Mouse (Mus musculus) left cerebral cortex, postnatal 4 days (tissue): ENCODE results near the gene Hivep1. TPM values are rescaled to one million over a fixed set of nuclear protein-coding genes. Genes with fewer than 3 reads are reported as not detected.
A peak's percentile ranks its signal among the peaks of the same experiment; 100 is the strongest.

Experiments used
- DNase-seq: peaks from one replicate; pipeline ENCODE4 v3.0.0-alpha.2; 2022
- intact Hi-C: fragments of 180-260 bp; cut with DNase I; formaldehyde crosslinking; loops from one replicate; pipeline ENCODE4 v1.15.1; 2025
- total RNA-seq, 2 experiments: library from RNA; stranded (reverse); gene quantifications; 2 replicates each; pipeline ENCODE4 v1.2.3; 2021

The Hivep1 gene
- total RNA-seq, 2 experiments from 2014 or later, result 84.3 to 84.9 TPM

DNA sequence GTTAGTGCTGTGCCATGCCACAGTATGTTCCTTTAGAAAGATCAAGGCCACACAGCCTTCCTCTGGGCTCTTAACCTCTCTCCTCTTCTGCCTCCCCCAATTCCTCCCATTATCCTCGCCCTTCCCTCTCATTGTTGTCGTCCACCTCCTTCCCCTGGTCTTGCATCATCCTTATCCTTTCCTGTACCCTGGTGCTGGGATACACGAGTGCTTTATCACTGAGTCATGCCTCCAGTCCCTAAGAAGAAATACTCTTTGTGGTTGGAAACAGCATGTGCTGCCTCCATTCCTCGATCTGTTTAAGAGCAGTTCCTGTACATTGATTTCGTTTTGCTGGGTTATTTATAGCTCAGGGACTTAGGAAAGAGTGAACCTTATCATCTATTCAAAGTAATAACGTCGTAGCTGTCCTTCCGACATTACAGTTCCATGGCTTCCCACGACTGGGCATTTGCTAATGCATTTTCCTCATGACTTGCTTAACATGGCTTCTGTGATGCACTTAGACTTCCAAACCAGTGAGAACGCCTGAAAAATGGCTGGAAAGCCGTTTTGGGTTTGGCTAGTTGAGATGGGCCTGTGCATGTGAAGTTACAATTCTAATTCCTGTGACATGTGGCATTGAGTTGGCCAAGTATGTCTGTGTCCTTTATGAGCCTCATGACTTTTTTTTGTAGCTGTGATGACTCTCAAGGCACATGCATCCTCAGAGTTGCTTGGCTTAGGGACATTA lies 56.8 kb downstream of the Hivep1 start:
- no peak for DNase-seq
- intact Hi-C loops, result no loop called here

DNA sequence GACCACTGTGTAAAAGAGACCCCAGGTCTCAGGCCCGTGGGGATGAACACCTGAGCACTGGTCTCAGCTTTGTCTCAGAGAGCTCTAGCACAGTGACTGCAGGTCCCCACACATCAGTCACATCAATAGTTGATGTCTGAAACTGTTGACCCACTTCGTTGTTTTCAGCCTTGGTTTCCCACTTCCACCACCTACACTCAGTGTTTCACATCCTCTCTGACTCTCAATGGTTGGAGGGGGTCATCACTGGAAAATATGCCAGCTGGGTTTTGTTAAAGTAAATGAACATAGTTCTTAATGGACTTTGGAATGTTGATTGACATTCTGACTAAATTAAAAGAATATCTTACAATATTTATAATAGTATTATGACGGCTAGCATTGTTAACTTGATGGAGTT lies 58.6 kb downstream of the Hivep1 start:
- DNase-seq, result no peak
- intact Hi-C loops, result no loop called here

DNA sequence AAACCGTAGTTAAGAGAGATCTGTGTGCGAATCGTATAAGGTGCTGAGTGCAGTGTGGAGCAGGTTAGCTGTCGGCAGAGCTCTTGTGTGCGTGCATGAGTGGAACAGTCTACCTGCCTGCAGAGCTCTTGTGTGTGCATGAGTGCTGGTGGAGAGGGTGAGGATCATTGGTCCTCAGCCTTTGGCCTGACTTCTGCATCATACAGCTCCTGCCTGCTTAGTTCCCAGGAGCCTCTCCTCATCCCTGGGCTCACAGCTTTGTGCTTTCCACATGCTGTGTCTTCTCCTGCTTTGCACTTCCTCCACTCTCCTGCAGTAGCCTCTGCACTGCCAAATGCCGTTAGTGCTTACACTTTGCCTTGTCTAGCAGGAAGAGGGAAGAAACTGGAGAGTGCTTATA lies 60.2 kb downstream of the Hivep1 start:
- intact Hi-C loops, result no loop called here
- DNase-seq, result no peak

DNA sequence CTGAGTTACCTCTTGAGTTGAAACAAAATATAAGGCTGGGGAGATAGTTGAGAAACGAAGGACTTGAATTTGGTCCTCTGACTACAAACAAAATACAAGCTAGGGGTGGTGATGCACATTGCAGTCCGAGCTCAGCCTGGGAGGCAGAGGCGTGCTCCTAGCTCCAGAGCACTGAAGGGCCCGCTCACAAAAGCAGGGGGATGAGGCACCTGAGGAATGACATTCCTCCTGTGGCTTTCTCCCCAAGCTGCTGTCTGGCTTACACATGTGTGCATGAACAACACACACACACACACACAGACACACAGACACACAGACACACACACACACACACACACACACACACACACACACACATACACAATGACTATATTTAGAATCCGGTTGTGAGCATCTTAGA lies 60.9 kb downstream of the Hivep1 start:
- no peak for DNase-seq
- intact Hi-C loops, result no loop called here

- intact Hi-C loops, result no loop called here
Observed at GRCm38 (mm10) chr13:42113601-42114000, 61.8 kb downstream of the Hivep1 start.

DNA sequence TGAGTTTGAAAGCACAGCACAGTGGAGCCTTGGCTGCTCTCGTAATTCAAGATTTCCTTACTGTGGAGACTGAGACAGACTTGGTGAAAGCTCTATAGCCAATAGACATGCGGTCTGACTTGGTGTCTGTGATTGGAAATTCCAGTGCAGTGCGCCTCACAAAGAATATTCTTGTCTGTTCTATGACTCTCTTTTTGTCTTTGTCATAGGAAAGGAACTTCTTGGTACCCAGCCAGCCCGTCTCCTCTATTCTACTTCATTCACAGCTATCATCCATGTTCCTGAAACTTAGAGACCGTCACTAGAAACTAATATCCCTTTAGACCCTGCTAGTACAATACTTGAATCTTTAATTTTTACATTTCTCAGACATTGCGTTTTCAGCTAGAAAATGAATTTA lies 64.5 kb downstream of the Hivep1 start:
- DNase-seq, result no peak
- intact Hi-C loops, result no loop called here

More at GRCm38 (mm10) chr13:42113601-42114000, 61.8 kb downstream of the Hivep1 start:
- no peak for DNase-seq

DNA sequence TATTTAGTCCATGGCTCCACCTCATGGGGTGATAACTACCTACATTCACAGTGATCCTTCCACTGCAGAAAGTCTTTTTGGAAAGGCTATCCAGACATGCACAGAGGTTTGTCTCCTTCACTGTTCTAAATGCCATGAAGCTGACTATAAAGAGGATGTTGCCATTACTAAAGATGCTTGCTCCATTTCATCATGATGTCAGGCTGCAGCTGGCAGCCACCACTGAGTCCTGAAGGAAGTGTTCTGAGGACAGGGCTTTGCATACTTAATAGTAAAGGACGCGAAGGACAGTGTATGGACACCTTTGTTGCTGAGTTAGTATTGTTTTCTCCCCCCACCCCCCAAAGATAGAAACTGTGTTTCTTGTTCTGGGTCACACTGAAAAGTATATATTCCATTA lies 67.2 kb downstream of the Hivep1 start:
- intact Hi-C loops, result no loop called here
- no peak for DNase-seq

GRCm38 (mm10) chr13:42121106-42121776 lies 69.4 kb downstream of the Hivep1 start:
- DNase-seq, result no peak
- intact Hi-C loops, result no loop called here

DNA sequence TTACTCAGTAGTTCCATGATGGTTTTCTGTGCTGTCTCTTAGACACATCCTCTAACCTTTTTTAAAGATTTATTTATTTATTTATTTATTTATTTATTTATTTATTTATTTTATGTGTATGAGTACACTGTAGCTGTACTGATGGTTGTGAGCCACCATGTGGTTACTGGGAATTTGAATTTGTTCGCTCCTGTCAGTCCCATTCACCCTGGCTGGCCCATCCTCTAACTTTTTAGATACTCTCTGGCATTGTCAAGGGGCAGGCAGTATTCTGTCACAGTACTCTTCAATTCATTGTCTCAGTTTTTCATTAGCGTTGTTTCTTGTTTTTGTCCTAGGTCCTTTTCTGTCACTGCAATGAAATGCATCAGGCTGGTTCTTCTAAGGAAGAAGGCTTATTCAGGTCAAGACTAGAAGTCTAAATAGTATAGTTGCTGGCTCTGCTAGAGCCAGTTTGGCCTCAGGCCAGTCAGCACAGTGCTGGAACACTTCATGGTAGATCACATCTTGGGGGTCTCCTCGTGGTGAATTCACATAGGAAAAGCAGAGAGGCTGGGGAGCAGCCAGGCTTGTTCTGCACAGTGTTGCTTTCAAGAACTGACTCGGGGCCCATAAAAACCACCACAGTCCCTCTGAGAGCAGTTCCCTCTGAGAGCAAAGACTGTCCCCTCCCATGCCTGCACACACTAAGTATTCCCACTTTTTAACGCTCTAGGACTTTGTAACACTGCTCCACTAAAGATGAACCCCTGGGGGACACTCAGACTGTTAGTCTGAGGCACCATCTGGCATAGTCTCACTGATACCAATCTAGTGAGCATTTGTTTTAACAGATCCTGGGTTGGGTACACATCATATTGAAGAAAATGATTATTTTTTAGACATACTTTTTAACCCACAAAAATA lies 70.2 kb downstream of the Hivep1 start:
- intact Hi-C loops, result no loop called here
- peak; percentile 17 for DNase-seq

- intact Hi-C loops, result no loop called here
- no peak for DNase-seq
Observed at GRCm38 (mm10) chr13:42144627-42145026, 92.8 kb downstream of the Hivep1 start.

GRCm38 (mm10) chr13:42149328-42150071 lies 97.7 kb downstream of the Hivep1 start:
- intact Hi-C loops, result no loop called here
- DNase-seq, result no peak

DNA sequence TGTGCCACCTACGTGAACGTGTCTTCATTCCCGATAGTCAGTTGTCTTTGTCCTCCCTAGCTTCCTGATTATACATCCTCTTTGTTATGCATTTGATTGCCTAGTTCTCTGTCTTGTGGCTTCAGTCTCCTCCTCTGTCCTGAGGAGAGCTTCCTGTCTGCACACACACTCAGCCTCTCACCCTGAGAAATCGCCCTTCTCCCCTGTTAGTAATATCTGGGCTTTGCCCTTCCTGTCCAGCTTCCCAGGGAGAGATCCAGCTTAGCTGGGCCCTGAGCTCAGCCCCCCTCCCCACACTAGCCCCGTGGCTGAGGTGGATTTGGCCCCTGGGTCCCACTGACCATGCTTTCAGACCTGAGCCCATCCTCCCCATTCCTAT lies 98.2 kb downstream of the Hivep1 start:
- intact Hi-C loops, result no loop called here
- DNase-seq, result no peak

GRCm38 (mm10) chr13:42150462-42151127 lies 98.8 kb downstream of the Hivep1 start:
- intact Hi-C loops, result no loop called here
- no peak for DNase-seq

DNA sequence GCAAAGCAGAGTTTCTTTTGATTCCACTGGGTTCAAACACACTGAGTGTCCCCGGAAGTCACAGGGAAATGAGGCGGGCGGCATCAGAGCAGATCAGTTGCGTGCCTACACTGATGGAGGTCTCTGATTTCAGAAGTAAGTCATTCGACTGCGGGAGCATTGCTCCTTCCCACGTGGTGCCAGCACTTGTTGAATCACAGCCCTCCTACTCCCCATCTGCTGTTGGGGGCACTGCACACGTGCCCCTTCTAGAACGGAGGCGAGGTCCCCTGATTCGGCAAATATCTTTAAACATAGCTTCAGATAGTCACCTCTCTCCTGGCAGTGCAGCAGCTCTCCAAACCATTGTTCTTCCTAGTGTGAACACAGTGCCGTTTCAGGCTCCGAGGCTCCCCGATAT lies 106.4 kb downstream of the Hivep1 start:
- intact Hi-C loops, result no loop called here

GRCm38 (mm10) chr13:42159416-42160185 lies 107.8 kb downstream of the Hivep1 start:
- intact Hi-C loops, result no loop called here
- no peak for DNase-seq

More for the DNA sequence above, 106.4 kb downstream of the Hivep1 start:
- no peak for DNase-seq

DNA sequence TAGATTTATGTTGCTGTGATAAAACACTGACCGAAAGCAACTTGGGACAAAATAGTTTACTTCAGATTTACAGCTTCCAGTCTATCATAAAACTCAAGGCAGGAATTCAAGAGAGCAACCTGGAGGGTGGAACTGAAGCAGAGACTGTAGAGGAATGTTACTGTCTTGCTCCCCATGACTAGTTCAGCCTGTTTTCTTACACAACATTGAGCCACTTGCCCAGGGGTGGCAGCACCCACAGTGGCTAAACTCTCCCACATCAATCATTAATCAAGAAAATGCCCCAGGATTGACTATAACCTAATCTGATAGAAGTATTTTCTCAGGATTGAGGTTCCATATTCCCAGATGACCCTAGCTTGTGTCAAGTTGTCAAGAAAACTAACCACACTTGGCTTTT lies 119.0 kb downstream of the Hivep1 start:
- no peak for DNase-seq
- intact Hi-C loops, result no loop called here

DNA sequence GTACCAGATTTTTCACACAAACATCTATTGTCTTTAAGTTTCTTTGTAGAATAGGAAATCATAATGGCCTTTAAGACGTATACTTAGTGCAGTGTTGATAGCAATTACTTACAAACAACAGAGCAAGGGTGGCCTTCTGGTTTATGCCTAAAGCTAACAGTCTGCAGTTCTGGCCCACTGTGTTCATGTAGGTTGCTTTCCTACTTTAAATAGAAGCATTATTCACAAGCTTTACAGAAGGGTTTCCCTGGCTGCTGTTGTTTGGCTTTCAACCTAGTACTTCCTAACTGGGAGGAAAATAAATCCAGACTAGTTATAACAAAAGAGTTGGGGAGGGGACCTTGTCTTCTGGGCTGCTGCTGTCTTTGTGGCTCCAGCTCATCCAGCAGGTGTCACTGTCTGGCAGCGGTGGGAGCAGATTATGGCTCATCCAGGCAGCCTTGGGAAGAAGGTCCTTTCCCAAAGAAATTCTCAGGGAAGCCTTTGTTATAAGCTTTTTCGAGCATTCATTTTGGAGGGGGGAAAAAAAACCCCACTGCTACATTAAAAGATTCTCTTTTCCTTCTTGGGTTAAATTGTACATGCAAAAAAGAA lies 123.1 kb downstream of the Hivep1 start:
- DNase-seq, result peak; percentile 42
- intact Hi-C loops, result no loop called here

DNA sequence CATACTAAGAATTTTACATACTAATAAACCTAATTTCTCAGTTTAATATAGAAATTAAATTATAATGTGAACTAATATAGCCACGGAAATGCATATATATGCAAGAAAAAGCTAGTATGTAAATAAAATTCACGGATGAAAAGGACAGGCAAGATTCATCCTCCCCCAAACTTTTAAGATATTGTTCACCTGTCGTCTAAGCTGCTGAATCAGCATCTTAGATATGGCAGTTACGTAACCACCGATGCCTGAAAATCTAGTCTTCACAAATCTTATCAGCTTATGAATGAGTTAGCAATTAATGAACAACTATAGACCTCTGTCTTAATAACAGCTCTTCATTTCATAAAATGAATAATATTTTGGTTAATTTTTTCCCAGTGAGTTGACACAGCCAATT lies 130.8 kb downstream of the Hivep1 start:
- DNase-seq, result no peak
- intact Hi-C loops, result no loop called here

GRCm38 (mm10) chr13:42184131-42184530 lies 132.3 kb downstream of the Hivep1 start:
- DNase-seq, result no peak
- intact Hi-C loops, result no loop called here
